Mouse (Mus musculus) intestine, postnatal 0 days (tissue): ENCODE data around the gene Prdm13. TPM values are rescaled to one million over a fixed set of nuclear protein-coding genes. Genes with fewer than 3 reads are reported as not detected.

Experiments
- ATAC-seq: fragments of 200-750 bp; cut with Nextera tagmentation; 2 replicates; pipeline ENCODE4 v1.8.0; 2017; ENCODE audit warnings: mild to moderate bottlenecking, moderate TSS enrichment, moderate library complexity
- H3K27ac ChIP-seq: fragments of 300-500 bp; sonication (generic); 2 replicates; pipeline ENCODE4 v1.5.1; 2014; ENCODE audit warnings: mild to moderate bottlenecking, low read depth, low read length, moderate library complexity
- H3K27me3 ChIP-seq: fragments of 300-500 bp; sonication (generic); replicated peaks from 2 replicates; pipeline ENCODE4 v1.6.1; 2014; ENCODE audit warnings: low read length, mixed read lengths; ENCODE audit not compliant: control insufficient read depth, insufficient read depth
- H3K36me3 ChIP-seq: fragments of 300-500 bp; sonication (generic); 2 replicates; pipeline ENCODE4 v1.6.1; 2014; ENCODE audit warnings: mild to moderate bottlenecking, moderate library complexity; ENCODE audit not compliant: control insufficient read depth, insufficient read depth
- H3K4me1 ChIP-seq: fragments of 300-500 bp; sonication (generic); replicated peaks from 2 replicates; pipeline ENCODE4 v1.6.1; 2014; ENCODE audit warnings: antibody characterized with exemption, low read length, mixed read lengths; ENCODE audit not compliant: control insufficient read depth, insufficient read depth
- H3K4me2 ChIP-seq: fragments of 300-500 bp; sonication (generic); replicated peaks from 2 replicates; pipeline ENCODE4 v1.6.1; 2014; ENCODE audit warnings: low read depth, mild to moderate bottlenecking, moderate library complexity
- H3K4me3 ChIP-seq: fragments of 300-500 bp; sonication (generic); 2 replicates; pipeline ENCODE4 v1.5.1; 2014; ENCODE audit warnings: low read depth, low read length
- H3K9ac ChIP-seq: fragments of 300-500 bp; sonication (generic); 2 replicates; pipeline ENCODE4 v1.6.1; 2014; ENCODE audit warnings: mild to moderate bottlenecking, low read depth, low read length
- H3K9me3 ChIP-seq: fragments of 300-500 bp; sonication (generic); 2 replicates; pipeline ENCODE4 v1.6.1; 2016; ENCODE audit warnings: mixed run types; ENCODE audit not compliant: control insufficient read depth
- CTCF ChIP-seq: sonication (generic); IDR thresholded peaks from 2 replicates; pipeline ENCODE4 v1.5.1; 2016; ENCODE audit warnings: low read depth, mild to moderate bottlenecking, control low read depth, antibody characterized with exemption, moderate library complexity
- WGBS: fragments of 180-500 bp; shearing (Covaris S2); extraction: QIAGEN DNeasy Blood & Tissue Kit; methylation state at CpG from one replicate; pipeline ENCODE4 v1.1.7; 2014; 5-methylcytosine and 5-hydroxymethylcytosine counted together
- polyA plus RNA-seq: library from polyadenylated mRNA; unstranded; fragments of >200 nt; fragmentation: Nextera tagmentation; extraction: Ambion mirVana; gene quantifications from 2 replicates; pipeline ENCODE4 v1.2.1, GENCODE M21; 2015

Prdm13 gene
- polyA plus RNA-seq, 1 experiment from 2014 or later, result not detected

- no peak overlapping the region for H3K4me3 ChIP-seq
- no peaks in the 10 kb centered on the region for H3K4me1 ChIP-seq
- ATAC-seq, result no peak
- WGBS, result 27% methylated on average over 7 of the region's 7 CpGs
- no peak overlapping the region for H3K4me2 ChIP-seq
- no peak overlapping the region for H3K9ac ChIP-seq
- H3K9me3 ChIP-seq, result no peaks in the 10 kb centered on the region
- TF ChIP-seq CTCF, result peak; percentile 82
- no peak overlapping the region for H3K27ac ChIP-seq
- H3K27me3 ChIP-seq, result peaks cover 30% of the 10 kb centered on the region
- no peaks in the 10 kb centered on the region for H3K36me3 ChIP-seq
Observed at GRCm38 (mm10) chr4:21695638-21696254, 10.0 kb upstream of the Prdm13 start.

- Histone ChIP-seq H3K4me1 (0 out of 2 replicates have a peak, but pooled peaks cover 5% of the 10 kb centered on the region), H3K9me3 (no peaks in the 10 kb centered on the region), H3K36me3 (no peaks in the 10 kb centered on the region), H3K27ac (no peak overlapping the region), H3K4me2 (no peak overlapping the region), H3K27me3 (peaks cover 77% of the 10 kb centered on the region), H3K4me3 (no peak overlapping the region), H3K9ac (no peak overlapping the region)
- ATAC-seq, result no peak
- no peak for TF ChIP-seq CTCF
- 13% methylated on average over 7 of the region's 7 CpGs for WGBS
Observed at GRCm38 (mm10) chr4:21690221-21690620, 4.5 kb upstream of the Prdm13 start.

DNA sequence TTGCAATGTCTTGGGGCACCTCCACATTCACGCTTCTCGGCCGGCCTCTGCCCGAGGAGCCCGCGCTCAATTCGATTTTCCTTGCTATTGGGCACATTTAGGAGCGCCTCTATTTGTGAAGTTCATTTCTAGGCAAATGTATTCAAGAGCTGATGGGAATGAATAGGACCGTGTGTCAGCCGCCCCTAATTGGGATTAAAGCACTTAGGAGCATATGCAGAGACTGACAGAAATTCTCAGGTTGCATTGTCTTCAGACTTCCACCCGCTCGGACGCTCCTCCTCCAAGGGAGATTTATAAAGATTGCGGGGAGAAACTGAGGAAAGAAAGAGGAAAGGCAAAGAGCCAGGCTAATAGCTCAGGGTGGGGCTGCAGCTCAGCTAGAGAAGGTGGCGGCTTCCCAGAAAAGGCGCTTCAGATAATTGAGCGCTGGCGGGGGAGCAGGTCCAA is 3.8 kb upstream of the Prdm13 start:
- 1% methylated on average over 18 of the region's 18 CpGs for WGBS
- Histone ChIP-seq H3K9me3 (no peaks in the 10 kb centered on the region), H3K4me3 (peak overlapping the region; percentile 62), H3K4me1 (0 out of 2 replicates have a peak, but pooled peaks cover 5% of the 10 kb centered on the region), H3K4me2 (peak overlapping the region; percentile 96), H3K36me3 (no peaks in the 10 kb centered on the region), H3K27me3 (peaks cover 84% of the 10 kb centered on the region), H3K27ac (no peak overlapping the region), H3K9ac (no peak overlapping the region)
- TF ChIP-seq CTCF, result no peak
- ATAC-seq, result no peak

- H3K27ac ChIP-seq, result no peak overlapping the region
- ATAC-seq, result 0 out of 2 replicates have a peak, but pooled peaks have one; percentile 6
- under 1% methylated on average over 52 of the region's 64 CpGs for WGBS
- H3K9ac ChIP-seq, result no peak overlapping the region
- peak overlapping the region; percentile 62 for H3K4me3 ChIP-seq
- H3K4me1 ChIP-seq, result 0 out of 2 replicates have a peak, but pooled peaks cover 5% of the 10 kb centered on the region
- no peaks in the 10 kb centered on the region for H3K9me3 ChIP-seq
- H3K27me3 ChIP-seq, result peaks cover 91% of the 10 kb centered on the region
- no peaks in the 10 kb centered on the region for H3K36me3 ChIP-seq
- peak; percentile 24; the same call in 1 of the 2 replicates for TF ChIP-seq CTCF
- H3K4me2 ChIP-seq, result peak overlapping the region; percentile 96
Observed at GRCm38 (mm10) chr4:21688703-21689200, 3.0 kb upstream of the Prdm13 start.

- H3K9ac ChIP-seq, result no peak overlapping the region
- no peaks in the 10 kb centered on the region for H3K36me3 ChIP-seq
- TF ChIP-seq CTCF, result no peak
- no peaks in the 10 kb centered on the region for H3K9me3 ChIP-seq
- H3K4me2 ChIP-seq, result peak overlapping the region; percentile 96
- 0 out of 2 replicates have a peak, but pooled peaks cover 5% of the 10 kb centered on the region for H3K4me1 ChIP-seq
- ATAC-seq, result 0 out of 2 replicates have a peak, but pooled peaks have one; percentile 36
- H3K27me3 ChIP-seq, result peaks cover 95% of the 10 kb centered on the region
- H3K27ac ChIP-seq, result no peak overlapping the region
- peak overlapping the region; percentile 62 for H3K4me3 ChIP-seq
- 3% methylated on average over 51 of the region's 51 CpGs for WGBS
Observed at GRCm38 (mm10) chr4:21687783-21688702, 2.3 kb upstream of the Prdm13 start.

DNA sequence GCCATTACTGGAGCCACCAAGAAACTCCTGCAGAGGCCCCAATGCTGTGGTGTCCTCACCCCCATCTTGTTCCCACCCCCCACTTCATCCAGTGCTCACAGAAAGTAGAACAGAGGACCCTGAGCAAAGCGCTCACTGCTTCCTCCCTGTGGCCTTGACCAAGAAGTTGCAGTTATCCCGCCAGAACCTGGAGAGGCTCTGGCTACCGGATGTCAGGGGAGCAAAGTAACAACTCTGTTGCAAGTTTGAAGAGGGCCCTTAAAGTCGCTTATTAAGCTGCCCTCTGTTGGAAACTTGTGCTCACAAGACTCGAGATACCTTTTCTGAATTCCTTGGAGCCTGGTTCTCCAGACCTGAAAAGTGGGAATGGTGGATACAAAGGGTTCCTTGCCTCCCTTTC is 1.2 kb upstream of the Prdm13 start:
- Histone ChIP-seq H3K4me1 (0 out of 2 replicates have a peak, but pooled peaks cover 5% of the 10 kb centered on the region), H3K9me3 (no peaks in the 10 kb centered on the region), H3K9ac (no peak overlapping the region), H3K36me3 (no peaks in the 10 kb centered on the region), H3K4me2 (no peak overlapping the region), H3K27ac (no peak overlapping the region), H3K27me3 (peaks cover 96% of the 10 kb centered on the region), H3K4me3 (no peak overlapping the region)
- peak; percentile 34 for TF ChIP-seq CTCF
- under 1% methylated on average over 5 of the region's 5 CpGs for WGBS
- no peak for ATAC-seq
